Mouse (Mus musculus): Measurements from ENCODE around the gene Magel2. TPM values are rescaled to one million over a fixed set of nuclear protein-coding genes. Genes with fewer than 3 reads are reported as not detected.

The Magel2 gene
- total RNA-seq, 2 experiments from 2014 or later: 1.3 to 2.4 TPM

- no peak for DNase-seq
Observed at GRCm38 (mm10) chr7:62423210-62423609, 46.4 kb downstream of the Magel2 start.

GRCm38 (mm10) chr7:62428337-62428736, 51.5 kb downstream of the Magel2 start:
- peak; percentile 17 to 39 for DNase-seq

Other genes with a start within 250 kb of the Magel2 start
- gene Ndn, start 30.4 kb upstream of the Magel2 start, total RNA-seq (2021): 10 to 100 TPM; 71.7 to 87.8 TPM
- 1 to 10 TPM; 1.0 to 1.1 TPM for gene Mkrn3, start 43.1 kb downstream of the Magel2 start, total RNA-seq (2021)
- gene Peg12, start 87.5 kb downstream of the Magel2 start, total RNA-seq (2021): 1 to 10 TPM; 1.2 to 1.6 TPM

Data from adrenal gland, postnatal 36 days (tissue).